Mouse (Mus musculus) stomach, postnatal 0 days (tissue): Measurements from ENCODE around the gene Cacna1a.

ENCODE experiments used
- CTCF ChIP-seq: IDR thresholded peaks from 2 replicates; pipeline ENCODE4 v1.5.1; 2016; ENCODE audit warnings: antibody characterized with exemption, low read depth, mild to moderate bottlenecking, moderate library complexity
- EP300 ChIP-seq: optimal IDR thresholded peaks from 2 replicates; pipeline ENCODE3; 2016; ENCODE audit warnings: antibody characterized with exemption

DNA sequence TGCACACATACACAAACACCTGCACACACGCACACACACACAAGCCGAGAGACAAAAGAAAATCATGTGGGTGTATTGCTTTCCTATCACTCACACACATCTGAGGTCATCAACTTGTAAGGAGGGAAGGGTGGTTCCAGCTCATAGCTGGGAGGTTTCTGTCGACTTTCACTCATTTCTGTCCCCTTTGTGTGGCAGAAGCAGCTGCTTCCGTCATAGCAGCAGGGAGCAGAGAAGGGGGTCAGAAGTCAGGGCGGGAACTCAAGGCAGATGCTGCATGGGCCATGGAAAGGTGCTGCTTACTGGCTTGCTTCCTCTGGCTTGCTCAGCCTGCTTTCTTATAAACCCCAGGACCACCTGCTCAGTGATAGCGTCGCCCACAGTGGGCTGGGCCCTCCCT, 154.2 kb downstream of the Cacna1a start:
- no peak for TF ChIP-seq CTCF
- no peak for TF ChIP-seq EP300
